Mouse (Mus musculus): ENCODE measurements at regions not wholly inside any gene's neighbourhood (a gene's known extent, or its start where the extent isn't known, plus 50 kb on each side); places are given as distances from the start of the nearest gene placed in this dataset.

GRCm38 (mm10) chr8:34284576-34284975 is 173.0 kb upstream of the Gm10131 start:
- TF ChIP-seq POLR2A (IDR thresholded peaks at IDR 0.05; ENCODE audit: insufficient read length, low read depth) (no peak), MYOD1 (IDR thresholded peaks at IDR 0.05; ENCODE audit: control insufficient read depth in 1 of 3, insufficient read length in 2 of 3, low read depth in 2 of 3) (no peak), POLR2AphosphoS2 (IDR thresholded peaks at IDR 0.05; ENCODE audit: insufficient read length, low read depth) (no peak), REST (IDR thresholded peaks at IDR 0.05; ENCODE audit: insufficient read depth, insufficient read length) (no peak), TCF3 (IDR thresholded peaks at IDR 0.05; ENCODE audit: insufficient read length, low read depth) (no peak), TCF12 (IDR thresholded peaks at IDR 0.05; ENCODE audit: insufficient read depth, poor library complexity, severe bottlenecking) (no peak), E2F4 (IDR thresholded peaks at IDR 0.05; ENCODE audit: insufficient read depth) (no peak), MAX (IDR thresholded peaks at IDR 0.05; ENCODE audit: low read depth) (no peak), USF1 (IDR thresholded peaks at IDR 0.05; ENCODE audit: low read depth) (no peak)
